Mouse (Mus musculus) erythroblast, embryonic 14.5 days (primary cell): Measurements from ENCODE around the gene Ddx20.

ENCODE experiments used
- GATA1 ChIP-seq: IDR thresholded peaks from 2 replicates; pipeline ENCODE4 v1.6.1; 2012; ENCODE audit warnings: low read length, inconsistent platforms, mixed read lengths
- TAL1 ChIP-seq: IDR thresholded peaks from 3 replicates; pipeline ENCODE4 v1.6.1; 2012; ENCODE audit warnings: low read length, inconsistent platforms, mixed read lengths

- TF ChIP-seq GATA1: no peak
- TF ChIP-seq TAL1: no peak
Measured at GRCm38 (mm10) chr3:105688536-105688935, 1.2 kb upstream of the Ddx20 start.
